Mouse (Mus musculus): ENCODE results near the gene Pip4k2a.
"Not testable (repeated sequence)": the region's sequence is repeated elsewhere in the genome, so short reads cannot be mapped to it uniquely, and the experiment has no call there.

Gene Pip4k2a

DNA sequence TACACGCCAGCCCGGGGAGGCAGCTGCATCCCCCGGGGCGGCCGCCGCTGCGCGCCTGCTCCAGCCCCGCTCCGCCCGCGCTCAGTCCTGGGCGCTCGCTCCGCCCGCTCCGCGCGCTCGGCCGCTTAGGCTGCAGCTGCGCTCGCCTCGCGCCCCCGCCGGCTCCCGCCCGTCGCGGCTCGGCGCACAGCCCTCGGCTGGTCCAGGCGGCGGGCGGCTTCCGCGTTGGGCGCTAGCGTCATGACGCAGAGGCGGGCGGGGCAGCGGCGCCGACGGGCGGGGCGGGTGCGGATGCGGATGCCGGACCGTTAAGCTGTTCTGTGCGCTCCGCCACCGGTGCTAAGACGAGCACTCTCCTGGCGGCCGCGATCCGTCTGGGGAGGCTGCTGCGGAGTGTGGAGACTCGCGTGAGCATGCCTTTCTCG lies at the start of gene Pip4k2a, which contains the start of gene 4930426L09Rik:
Gene Pip4k2a, minus strand, starts transcription at position 73 of the 425 bp plus-strand sequence.
Gene 4930426L09Rik, plus strand, starts transcription at position 290 of the 425 bp plus-strand sequence.
- peak; percentile 94 for DNase-seq

GRCm38 (mm10) chr2:19037907-19038570 lies 40.1 kb upstream of the Pip4k2a start:
- no peak for DNase-seq

- DNase-seq = no peak
Measured at GRCm38 (mm10) chr2:19037430-19037829, 39.5 kb upstream of the Pip4k2a start.

DNA sequence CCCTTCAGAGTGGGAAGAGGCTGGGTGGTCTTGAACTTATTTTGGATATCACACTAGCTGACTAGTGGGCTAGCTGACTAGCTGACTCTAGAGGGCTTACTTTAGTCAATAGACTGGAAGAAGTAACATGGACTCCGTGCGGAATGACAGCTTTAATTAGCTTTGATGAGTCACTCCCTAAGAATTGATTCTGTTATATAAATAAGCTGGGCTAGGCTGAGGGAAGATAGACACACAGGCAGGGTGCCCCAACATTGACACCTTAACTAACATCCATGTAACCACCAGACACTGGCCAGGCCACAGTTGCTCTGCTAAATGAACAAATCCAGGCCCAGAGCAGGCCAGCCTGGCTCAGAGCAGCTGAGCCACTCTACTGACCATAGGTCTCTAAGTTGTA lies 26.9 kb upstream of the Pip4k2a start:
- no peak for DNase-seq

DNA sequence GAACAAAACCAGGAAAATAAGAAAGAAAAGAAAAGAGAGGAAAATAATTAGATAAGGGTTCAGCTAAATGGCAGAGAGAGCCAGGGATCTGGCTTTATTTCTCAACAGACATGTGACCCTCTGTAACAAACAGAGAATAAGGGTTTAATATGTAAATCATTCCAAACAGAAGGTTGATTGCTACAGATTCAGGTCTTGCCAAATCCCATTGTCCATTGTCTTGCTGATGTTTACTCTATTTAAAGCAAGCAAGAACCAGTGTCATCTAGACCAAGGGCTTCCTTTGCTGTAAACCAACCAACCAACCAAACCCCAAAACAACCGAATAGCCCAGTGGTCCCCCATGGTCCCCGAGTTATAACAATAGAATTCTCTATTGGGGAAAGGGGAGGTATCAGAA lies 20.1 kb upstream of the Pip4k2a start:
- DNase-seq = no peak

DNA sequence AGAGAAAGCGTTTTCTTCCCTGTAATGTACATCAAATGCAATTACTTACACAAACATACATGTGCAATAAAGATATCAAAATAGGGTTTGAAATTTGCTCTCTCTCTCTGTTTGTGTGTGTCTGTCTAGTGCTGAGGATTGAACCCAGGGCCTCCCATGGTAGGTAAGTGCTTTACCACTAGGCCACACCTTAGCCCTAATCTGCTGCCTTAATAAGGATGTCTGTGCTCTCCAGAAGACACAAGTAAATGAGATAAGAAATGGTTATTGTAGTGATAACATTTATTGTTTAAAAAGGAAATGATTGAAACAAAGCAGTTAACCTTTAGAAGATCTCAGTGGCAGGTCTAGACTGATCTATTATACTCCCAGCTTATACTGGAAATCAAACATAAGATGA lies 18.9 kb upstream of the Pip4k2a start:
- DNase-seq = no peak

DNA sequence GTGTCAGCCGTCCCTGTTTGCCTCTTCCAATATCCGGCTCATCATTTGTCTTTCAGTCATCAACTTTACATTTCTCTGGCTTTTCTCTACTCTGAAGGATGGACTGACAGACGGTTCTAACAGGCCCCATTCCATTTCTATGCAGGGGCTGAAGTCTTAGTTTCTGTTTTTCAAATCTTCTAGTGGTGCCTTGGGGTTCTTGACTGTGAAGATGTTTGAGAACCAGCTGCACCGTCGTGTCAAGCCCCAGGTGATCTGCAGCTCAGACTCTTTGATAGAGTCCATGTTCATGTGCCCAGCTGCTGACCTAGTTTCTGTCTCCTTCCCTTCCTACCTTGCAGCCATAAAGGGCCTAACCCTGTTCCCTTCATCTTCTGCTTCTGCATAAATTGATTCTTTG lies 18.4 kb upstream of the Pip4k2a start:
- DNase-seq = no peak

DNA sequence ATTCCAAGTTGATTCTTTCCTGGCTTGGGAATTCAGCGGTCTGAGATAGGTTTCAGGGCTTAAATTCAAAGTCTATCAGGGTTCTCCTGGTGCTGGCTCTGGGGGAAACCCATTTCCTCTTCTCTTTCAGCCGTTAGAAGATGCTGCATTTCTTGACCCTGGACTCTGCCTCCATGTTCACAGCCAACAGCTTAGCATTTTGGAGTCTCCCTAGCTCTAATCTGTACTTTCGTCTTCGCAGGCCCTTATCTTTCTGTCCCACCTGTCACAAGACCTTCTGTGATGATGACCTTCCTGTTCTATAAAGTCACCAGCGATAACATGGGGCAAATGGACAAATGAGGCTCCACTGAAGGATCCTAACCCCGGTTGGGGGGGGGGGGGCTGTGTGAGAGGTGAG lies 13.5 kb upstream of the Pip4k2a start:
- DNase-seq = no peak

- not testable (repeated sequence) for DNase-seq
Measured at GRCm38 (mm10) chr2:19010541-19010940, 12.6 kb upstream of the Pip4k2a start.

- DNase-seq = no peak
Measured at GRCm38 (mm10) chr2:19007580-19007979, 9.7 kb upstream of the Pip4k2a start.

- no peak for DNase-seq
Measured at GRCm38 (mm10) chr2:19006124-19006523, 8.2 kb upstream of the Pip4k2a start.

DNA sequence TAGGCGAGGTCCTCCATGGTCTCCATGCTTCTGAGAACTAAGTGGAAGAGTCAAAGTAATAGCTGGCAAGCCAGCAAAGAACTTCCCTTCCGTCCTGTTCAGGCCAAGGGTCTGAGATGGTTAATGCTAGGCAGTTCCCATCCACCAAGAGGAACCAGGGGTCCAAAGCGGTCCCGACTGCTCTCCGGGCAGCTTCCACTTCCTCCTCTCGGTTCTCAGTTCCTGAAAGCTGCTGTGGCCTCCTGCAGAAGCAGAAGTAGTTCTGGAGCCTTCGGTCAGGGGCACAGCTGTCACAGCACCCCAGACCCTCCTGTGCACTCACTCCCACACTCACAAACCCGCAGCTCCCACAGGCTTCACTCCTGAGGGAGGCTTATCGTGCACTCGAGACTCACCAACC lies 6.9 kb upstream of the Pip4k2a start:
- DNase-seq = no peak

DNA sequence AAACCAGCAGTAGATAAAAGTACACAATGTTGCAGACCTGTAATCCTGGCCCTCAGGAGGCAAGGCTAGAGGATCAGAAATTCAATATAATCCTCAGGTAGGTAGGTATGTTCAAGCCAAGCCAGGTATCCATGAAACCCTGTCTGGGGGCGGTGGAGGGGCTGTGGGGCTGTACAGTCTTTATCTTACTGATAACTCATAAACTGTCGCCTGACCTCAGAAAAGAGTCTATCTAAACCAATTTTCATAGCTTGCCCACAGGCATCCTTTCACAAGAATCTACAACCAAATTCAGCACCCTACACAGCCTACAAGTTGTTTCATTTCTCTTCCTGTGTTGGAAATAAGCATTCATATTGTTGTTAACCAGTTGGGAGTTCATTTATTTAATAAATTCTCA lies 1.5 kb upstream of the Pip4k2a start:
- DNase-seq = no peak

- no peak for DNase-seq
Measured at GRCm38 (mm10) chr2:18997387-18997971, 447 bp downstream of the Pip4k2a start.

GRCm38 (mm10) chr2:18996451-18997211 lies 1.3 kb downstream of the Pip4k2a start:
- DNase-seq = peak; percentile 51

GRCm38 (mm10) chr2:18992512-18993510 lies 5.1 kb downstream of the Pip4k2a start:
- no peak for DNase-seq

GRCm38 (mm10) chr2:18988885-18989284 lies 9.0 kb downstream of the Pip4k2a start:
- no peak for DNase-seq

GRCm38 (mm10) chr2:18985506-18985905 lies 12.4 kb downstream of the Pip4k2a start:
- no peak for DNase-seq

DNA sequence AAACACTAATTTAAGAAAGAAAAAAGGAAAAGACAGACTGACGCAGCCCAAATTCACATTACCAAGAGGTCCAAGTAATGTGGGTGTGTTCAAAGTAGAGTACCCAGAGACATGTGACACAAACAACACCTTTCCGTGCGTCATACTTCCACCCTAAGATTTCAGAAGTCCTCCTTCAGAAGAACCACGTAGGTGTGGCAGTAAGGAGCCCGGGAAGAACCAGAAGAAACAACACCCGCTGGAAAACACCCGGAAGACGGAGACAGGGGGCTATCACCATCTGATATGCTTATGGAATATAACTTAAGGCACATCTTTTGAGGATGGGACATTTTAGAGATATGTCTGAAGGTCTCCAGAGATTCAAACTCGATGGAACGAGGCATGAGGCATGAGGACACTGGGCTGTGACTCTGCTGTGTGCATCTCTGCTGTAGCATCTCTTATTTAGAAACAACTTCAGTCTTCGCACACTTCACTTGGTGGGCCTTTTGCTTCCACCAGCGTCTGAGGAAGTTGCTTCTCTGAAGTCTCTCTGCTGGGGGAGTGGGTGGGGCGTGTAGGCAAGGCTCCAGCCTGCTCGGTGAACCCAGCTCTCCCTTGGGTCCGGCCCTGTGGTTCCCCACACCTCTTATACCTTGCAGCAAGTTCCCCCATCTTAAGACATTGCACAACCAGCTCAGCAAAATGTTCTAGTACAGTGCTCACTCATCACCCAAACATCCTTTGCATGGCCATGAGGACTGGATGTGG lies 13.7 kb downstream of the Pip4k2a start:
- DNase-seq = no peak

DNA sequence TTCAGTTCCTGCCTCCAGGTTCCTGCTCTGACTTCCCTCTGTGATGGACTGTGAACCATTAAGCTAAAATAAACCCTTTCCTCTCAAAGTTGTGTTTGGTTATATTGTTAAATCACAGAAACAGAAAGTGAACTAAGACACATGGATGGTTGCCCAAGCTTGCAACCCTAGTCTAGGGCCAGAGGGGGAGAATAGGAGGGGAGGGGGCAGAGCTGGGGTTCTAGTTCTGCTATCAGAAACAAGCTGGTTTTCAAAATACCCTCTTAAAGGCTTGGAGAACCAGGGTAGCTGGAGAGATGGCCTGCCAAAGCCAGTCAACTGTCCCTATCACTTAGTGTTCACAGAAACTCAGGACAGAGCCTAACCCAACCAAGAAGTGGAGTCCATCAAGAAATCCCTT lies 14.4 kb downstream of the Pip4k2a start:
- no peak for DNase-seq

DNA sequence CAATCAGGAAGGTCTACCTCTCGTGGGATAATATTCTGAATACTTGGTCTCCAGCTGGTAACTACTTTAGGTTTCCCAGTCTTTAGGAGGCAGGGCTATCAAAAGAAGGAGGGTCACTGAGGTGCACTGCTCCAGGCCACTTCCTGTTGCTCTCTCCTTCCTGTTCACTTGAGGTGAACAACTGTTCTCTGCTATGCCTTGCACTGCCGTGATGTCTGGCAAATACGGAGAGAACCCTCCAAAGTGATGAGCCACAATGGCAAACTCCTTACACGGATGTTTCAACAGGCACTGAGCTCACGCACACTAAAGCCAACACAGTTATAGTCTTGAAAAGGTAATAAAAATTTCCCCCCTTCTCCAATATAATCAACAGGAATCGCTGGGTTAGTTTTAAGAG lies 15.3 kb downstream of the Pip4k2a start:
- DNase-seq = no peak

DNA sequence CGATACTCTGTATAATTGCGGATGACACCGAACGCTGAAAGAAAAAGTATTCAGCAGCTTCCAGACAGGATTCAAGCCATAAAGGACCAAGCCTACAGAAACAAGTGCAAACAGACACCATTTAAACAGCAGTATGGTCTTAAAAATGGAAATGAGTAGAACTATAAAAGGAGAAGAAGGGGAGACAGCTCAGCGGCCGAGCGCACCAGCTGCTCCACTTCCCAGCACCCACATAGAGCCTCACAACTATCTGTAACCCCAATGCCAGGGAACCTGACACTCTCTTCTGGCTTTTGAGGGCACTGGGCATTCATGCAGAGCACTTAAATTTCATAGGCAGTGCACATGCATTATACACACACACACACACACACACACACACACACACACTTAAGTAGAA lies 18.3 kb downstream of the Pip4k2a start:
- no peak for DNase-seq
